Mouse (Mus musculus) heart, postnatal 4 days (tissue): ENCODE data around the gene Pxk. TPM values are rescaled to one million over a fixed set of nuclear protein-coding genes. Genes with fewer than 3 reads are reported as not detected.

Experiments
- DNase-seq: peaks from one replicate; pipeline ENCODE4 v3.0.0; 2021
- total RNA-seq, 2 experiments: library from RNA; stranded (reverse); gene quantifications; 2 replicates each; pipeline ENCODE4 v1.2.3; 2021

The Pxk gene
- total RNA-seq, 2 experiments from 2014 or later, result 20.9 to 21.0 TPM

GRCm38 (mm10) chr14:8206179-8206910 lies 108.3 kb downstream of the Pxk start:
- DNase-seq, result no peak

DNA sequence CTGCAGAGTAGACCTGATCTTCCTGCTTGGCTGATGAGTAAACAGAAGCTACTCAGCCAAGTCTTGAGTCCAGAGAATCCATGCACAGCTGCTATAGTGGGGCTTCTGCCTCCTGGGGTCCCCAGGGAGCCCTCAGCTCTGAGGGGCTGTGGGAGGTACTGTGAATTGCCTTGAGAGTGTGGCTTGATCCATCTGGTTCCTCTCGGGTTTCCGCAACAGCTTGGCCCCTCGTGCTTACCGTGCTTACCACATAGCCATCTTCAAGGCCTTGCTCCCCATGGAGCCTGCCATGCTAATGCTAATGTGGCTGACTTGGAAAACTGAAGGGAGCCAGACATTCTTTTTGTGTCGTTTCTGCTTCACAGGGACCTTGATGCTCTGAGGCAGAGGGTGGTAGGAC lies 109.1 kb downstream of the Pxk start:
- no peak for DNase-seq

- no peak for DNase-seq
Measured at GRCm38 (mm10) chr14:8207543-8207942, 109.5 kb downstream of the Pxk start.

DNA sequence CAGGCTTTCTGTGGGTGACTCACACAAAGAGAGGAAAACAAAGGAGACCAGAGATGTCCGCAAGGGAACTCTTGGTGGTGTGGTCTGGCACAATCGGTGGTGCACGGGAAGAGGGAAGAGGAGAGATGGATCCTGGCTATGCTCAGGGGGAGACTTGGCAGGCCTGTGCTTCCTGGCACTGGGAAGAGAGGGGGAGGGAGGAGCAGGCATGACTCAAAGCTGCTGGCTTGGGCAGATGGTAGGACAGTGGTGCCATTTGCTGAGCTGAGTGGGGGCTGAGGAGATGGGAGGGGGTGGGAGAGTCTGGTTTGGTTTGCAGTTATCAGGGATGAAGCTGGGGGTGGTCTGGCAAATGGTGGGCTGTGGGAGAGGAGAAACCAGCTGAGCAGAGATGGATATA lies 110.9 kb downstream of the Pxk start:
- peak; percentile 30 for DNase-seq

- DNase-seq, result no peak
Measured at GRCm38 (mm10) chr14:8209896-8210295, 111.9 kb downstream of the Pxk start.

DNA sequence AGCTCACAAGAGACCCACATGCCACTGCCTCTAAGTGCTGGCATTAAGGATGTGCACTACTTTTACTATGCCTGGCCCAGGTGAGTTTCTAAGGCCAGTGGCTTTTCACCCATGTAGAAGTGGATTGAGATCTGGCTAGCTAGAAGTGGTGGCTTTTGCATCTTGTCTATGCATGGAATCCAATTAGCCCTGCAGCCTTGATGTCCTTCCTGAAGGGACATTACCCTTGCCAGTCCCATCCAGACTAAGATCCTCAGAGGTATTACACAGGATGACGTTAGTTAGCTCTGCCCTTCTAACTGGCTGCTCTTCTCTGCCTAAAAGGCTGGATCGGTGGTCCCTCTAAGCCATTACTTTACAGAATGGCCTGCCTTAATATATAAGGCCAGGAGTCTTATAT lies 115.0 kb downstream of the Pxk start:
- DNase-seq, result no peak

- DNase-seq, result peak; percentile 100
Measured at GRCm38 (mm10) chr14:8213803-8214224, 115.8 kb downstream of the Pxk start, which contains the start of gene Kctd6. TSS of gene Kctd6 (plus strand) at chr14:8214140.

Other genes with a start within 250 kb of the Pxk start
- gene Gm45521, start 140.9 kb upstream of the Pxk start, total RNA-seq, result not detected
- gene Dnase1l3, start 103.6 kb upstream of the Pxk start, total RNA-seq, result not detected
- 1 to 10 TPM; 5.1 to 5.8 TPM for gene Abhd6, start 95.3 kb upstream of the Pxk start, total RNA-seq
- gene Rpp14, start 17.8 kb upstream of the Pxk start, total RNA-seq, result 10 to 100 TPM; 21.9 to 22.3 TPM
- 100 to 1,000 TPM; 617 to 634 TPM for gene Pdhb, start 74.8 kb downstream of the Pxk start, total RNA-seq
- gene Kctd6, start 115.9 kb downstream of the Pxk start, total RNA-seq, result 10 to 100 TPM; 13.2 to 14.1 TPM
- not detected for gene Acox2, start 161.1 kb downstream of the Pxk start, total RNA-seq
- gene Fam107a, start 219.8 kb downstream of the Pxk start, total RNA-seq, result 1 to 10 TPM; 1.7 to 2.1 TPM